Mouse (Mus musculus) liver, embryonic 11.5 days (tissue): ENCODE data around the gene Hsd3b4. TPM values are rescaled to one million over a fixed set of nuclear protein-coding genes. Genes with fewer than 3 reads are reported as not detected.

Experiments
- polyA plus RNA-seq: library from polyadenylated mRNA; unstranded; fragments of >200 nt; fragmentation: Nextera tagmentation; extraction: Ambion mirVana; gene quantifications from 2 replicates; pipeline ENCODE4 v1.2.1, GENCODE M21; 2014

Gene Hsd3b4
- polyA plus RNA-seq, 1 experiment from 2014 or later = 0.11 TPM

Other genes starting within 250 kb of the Hsd3b4 start
- gene Hmgcs2, start 230.1 kb downstream of the Hsd3b4 start, polyA plus RNA-seq = 29.9 and 32.9 TPM in 2 replicates
- 554 and 596 TPM in 2 replicates for gene Phgdh, start 170.5 kb downstream of the Hsd3b4 start, polyA plus RNA-seq
- gene Zfp697, start 128.1 kb downstream of the Hsd3b4 start, polyA plus RNA-seq = 4.8 and 5.7 TPM in 2 replicates
- not detected in 2 replicates for gene Gm4450, start 53.4 kb downstream of the Hsd3b4 start, polyA plus RNA-seq
- gene Gm10681, start 78.3 kb upstream of the Hsd3b4 start, polyA plus RNA-seq = 0.11 and 0.22 TPM in 2 replicates
- gene Hsd3b5, start 119.7 kb upstream of the Hsd3b4 start, polyA plus RNA-seq = not detected in 2 replicates
- gene Hsd3b2, start 214.0 kb upstream of the Hsd3b4 start, polyA plus RNA-seq = not detected in 2 replicates